11 mouse cellular contexts compared by ENCODE assay signal in genomic region chr3:62860731-62861130, GRCm38 (mm10).
A peak's percentile ranks its signal among the peaks of the same experiment; 100 is the strongest.
DNase-seq lines count a peak whose midpoint lies in the region; ATAC-seq lines count a peak whose summit lies in the region.
"Had no signal": no experiment of that assay in that cellular context is flagged by ENCODE, and none has a peak within 500 bp of the region (broad histone marks: within the 10 kb centered on the region; RNA-seq: fewer than 3 reads in every experiment).

No protein-coding gene starts in this region.

- 16% methylated on average over 3 of the region's 3 CpGs for WGBS in forebrain, embryonic 10.5 days
- 13% methylated on average over 3 of the region's 3 CpGs for WGBS in neural tube, embryonic 11.5 days

- H3K36me3 ChIP-seq in forebrain, embryonic 10.5 days (replicated peaks), result no peaks in the 10 kb centered on the region
- H3K36me3 ChIP-seq in neural tube, embryonic 11.5 days (ENCODE audit: control insufficient read depth, insufficient read depth, low read length), result no peaks in the 10 kb centered on the region
- H3K36me3 ChIP-seq: embryonic facial prominence, embryonic 12.5 days; liver, embryonic 13.5 days; stomach, embryonic 15.5 days had no signal

- H3K4me1 ChIP-seq in forebrain, embryonic 10.5 days, result no peaks in the 10 kb centered on the region
- no peaks in the 10 kb centered on the region for H3K4me1 ChIP-seq in neural tube, embryonic 11.5 days (ENCODE audit: control insufficient read depth, insufficient read depth, low read length)
- H3K4me1 ChIP-seq: embryonic facial prominence, embryonic 12.5 days; liver, embryonic 13.5 days; stomach, embryonic 15.5 days had no signal

- H3K9ac ChIP-seq in neural tube, embryonic 11.5 days (ENCODE audit: low read length), result no peak overlapping the region
- H3K9ac ChIP-seq: embryonic facial prominence, embryonic 12.5 days; liver, embryonic 13.5 days; stomach, embryonic 15.5 days had no signal

- H3K4me2 ChIP-seq in neural tube, embryonic 11.5 days (ENCODE audit: low read depth), result no peak overlapping the region
- H3K4me2 ChIP-seq: embryonic facial prominence, embryonic 12.5 days; liver, embryonic 13.5 days; stomach, embryonic 15.5 days had no signal

- no peak overlapping the region for H3K27ac ChIP-seq in forebrain, embryonic 10.5 days
- no peak overlapping the region for H3K27ac ChIP-seq in neural tube, embryonic 11.5 days (ENCODE audit: low read depth, low read length)
- H3K27ac ChIP-seq: embryonic facial prominence, embryonic 12.5 days; liver, embryonic 13.5 days; stomach, embryonic 15.5 days had no signal

- no peaks in the 10 kb centered on the region for H3K9me3 ChIP-seq in forebrain, embryonic 10.5 days
- H3K9me3 ChIP-seq in neural tube, embryonic 11.5 days (ENCODE audit: control insufficient read depth, low read length), result no peaks in the 10 kb centered on the region
- H3K9me3 ChIP-seq: embryonic facial prominence, embryonic 12.5 days; liver, embryonic 13.5 days; stomach, embryonic 15.5 days had no signal

- no peaks in the 10 kb centered on the region for H3K27me3 ChIP-seq in forebrain, embryonic 10.5 days (ENCODE audit: poor library complexity, severe bottlenecking)
- H3K27me3 ChIP-seq in neural tube, embryonic 11.5 days (ENCODE audit: control insufficient read depth, insufficient read depth, low read length), result no peaks in the 10 kb centered on the region
- H3K27me3 ChIP-seq: embryonic facial prominence, embryonic 12.5 days; liver, embryonic 13.5 days; stomach, embryonic 15.5 days had no signal

- ATAC-seq in neural tube, embryonic 11.5 days (ENCODE audit: insufficient read depth, low FRiP score, low TSS enrichment), result peak; percentile 39; the same call in 1 of the 2 replicates
- ATAC-seq in erythroblast, adult 5-6 weeks (replicated peaks; ENCODE audit: low FRiP score, poor library complexity, severe bottlenecking), result no peak

- DNase-seq in adrenal gland, postnatal 25 days, result peak; percentile 5
- no peak for DNase-seq in adrenal gland, postnatal 4 days (ENCODE audit: low spot score in 2 of 2)
- peak; percentile 84 for DNase-seq in 3T3-L1 (ENCODE audit: low read depth, low spot score)
- peak; percentile 18 for DNase-seq in forebrain, embryonic 10.5 days (ENCODE audit: extremely low spot score, low spot score)
- DNase-seq in layer of hippocampus, postnatal 14 days (ENCODE audit: low spot score in 2 of 2), result peak; percentile 34 to 44
- peak; percentile 60 for DNase-seq in neural tube, embryonic 11.5 days (ENCODE audit: low spot score)
- DNase-seq in spleen, postnatal 14 days (ENCODE audit: low spot score in 2 of 2), result no peak
- DNase-seq: liver, embryonic 13.5 days had no signal

- no peak overlapping the region for H3K4me3 ChIP-seq in forebrain, embryonic 10.5 days
- no peak overlapping the region for H3K4me3 ChIP-seq in neural tube, embryonic 11.5 days (ENCODE audit: low read depth, low read length)
- H3K4me3 ChIP-seq: embryonic facial prominence, embryonic 12.5 days; liver, embryonic 13.5 days; stomach, embryonic 15.5 days had no signal

Comparison
In these comparisons a context has a peak if more than half of its experiments do, and no peak if none do; other contexts are left out.
1. DNase-seq: peak in adrenal gland, postnatal 25 days (single experiment), 3T3-L1 (single experiment), forebrain, embryonic 10.5 days (single experiment), layer of hippocampus, postnatal 14 days (2 of 2) and neural tube, embryonic 11.5 days (single experiment); none in adrenal gland, postnatal 4 days (0 of 2) and spleen, postnatal 14 days (0 of 2).